Mouse (Mus musculus) stomach, embryonic 16.5 days (tissue): ENCODE measurements at regions not wholly inside any gene's neighbourhood (a gene's known extent, or its start where the extent isn't known, plus 50 kb on each side); places are given as distances from the start of the nearest gene placed in this dataset.

Experiments used
- ATAC-seq: fragments of 200-750 bp; cut with Nextera tagmentation; 2 replicates; pipeline ENCODE4 v1.8.0; 2017; ENCODE audit warnings: moderate number of reproducible peaks, moderate TSS enrichment; ENCODE audit not compliant: insufficient read depth, low FRiP score
- H3K27ac ChIP-seq: fragments of 300-500 bp; sonication (generic); 2 replicates; pipeline ENCODE4 v1.5.1; 2014; ENCODE audit warnings: low read length
- H3K27me3 ChIP-seq: fragments of 300-500 bp; sonication (generic); 2 replicates; pipeline ENCODE4 v1.6.1; 2014; ENCODE audit warnings: low read length, control low read depth, mixed read lengths; ENCODE audit not compliant: control insufficient read depth, insufficient read depth
- H3K36me3 ChIP-seq: fragments of 300-500 bp; sonication (generic); 2 replicates; pipeline ENCODE4 v1.6.1; 2014; ENCODE audit warnings: low read length; ENCODE audit not compliant: control insufficient read depth, insufficient read depth
- H3K4me1 ChIP-seq: fragments of 300-500 bp; sonication (generic); 2 replicates; pipeline ENCODE4 v1.6.1; 2014; ENCODE audit warnings: low read length, control low read depth, mixed read lengths; ENCODE audit not compliant: control insufficient read depth, insufficient read depth
- H3K4me2 ChIP-seq: fragments of 300-500 bp; sonication (generic); 2 replicates; pipeline ENCODE4 v1.6.1; 2014; ENCODE audit warnings: low read depth, low read length, mixed read lengths
- H3K4me3 ChIP-seq: fragments of 300-500 bp; sonication (generic); replicated peaks from 2 replicates; pipeline ENCODE4 v1.5.1; 2014; ENCODE audit warnings: mild to moderate bottlenecking, low read length
- H3K9ac ChIP-seq: fragments of 300-500 bp; sonication (generic); 2 replicates; pipeline ENCODE4 v1.6.1; 2014; ENCODE audit warnings: low read length
- H3K9me3 ChIP-seq: fragments of 300-500 bp; sonication (generic); replicated peaks from 2 replicates; pipeline ENCODE4 v1.6.1; 2016; ENCODE audit warnings: low read length, control low read depth; ENCODE audit not compliant: control insufficient read depth
- WGBS: fragments of 180-500 bp; shearing (Covaris S2); extraction: QIAGEN DNeasy Blood & Tissue Kit; methylation state at CpG from one replicate; pipeline ENCODE4 v1.1.7; 2014; 5-methylcytosine and 5-hydroxymethylcytosine counted together

GRCm38 (mm10) chr2:18586925-18587724 is 85.1 kb upstream of the Commd3 start:
- H3K4me1 ChIP-seq, result no peaks in the 10 kb centered on the region
- peak overlapping the region; percentile 63 for H3K4me2 ChIP-seq
- peak; percentile 76; the same call in 1 of the 2 replicates for ATAC-seq
- H3K9ac ChIP-seq, result peak overlapping the region; percentile 72
- H3K4me3 ChIP-seq, result peak overlapping the region; percentile 72
- H3K27ac ChIP-seq, result peak overlapping the region; percentile 84
- H3K36me3 ChIP-seq, result no peaks in the 10 kb centered on the region
- WGBS, result under 1% methylated on average over 31 of the region's 31 CpGs
- no peaks in the 10 kb centered on the region for H3K9me3 ChIP-seq
- no peaks in the 10 kb centered on the region for H3K27me3 ChIP-seq

- Histone ChIP-seq H3K4me3 (no peak overlapping the region), H3K4me2 (no peak overlapping the region), H3K9me3 (no peaks in the 10 kb centered on the region), H3K27ac (no peak overlapping the region), H3K27me3 (no peaks in the 10 kb centered on the region), H3K9ac (no peak overlapping the region), H3K36me3 (no peaks in the 10 kb centered on the region), H3K4me1 (no peaks in the 10 kb centered on the region)
- 56% methylated on average over 9 of the region's 9 CpGs for WGBS
- ATAC-seq, result no peak
Observed at GRCm38 (mm10) chr2:18585564-18586336, 86.4 kb upstream of the Commd3 start.

- H3K4me2 ChIP-seq, result no peak overlapping the region
- no peak for ATAC-seq
- H3K4me3 ChIP-seq, result no peak overlapping the region
- no peak overlapping the region for H3K9ac ChIP-seq
- H3K27ac ChIP-seq, result no peak overlapping the region
- WGBS, result 31% methylated on average over 4 of the region's 4 CpGs
- no peaks in the 10 kb centered on the region for H3K4me1 ChIP-seq
- no peaks in the 10 kb centered on the region for H3K36me3 ChIP-seq
- H3K27me3 ChIP-seq, result no peaks in the 10 kb centered on the region
- no peaks in the 10 kb centered on the region for H3K9me3 ChIP-seq
Observed at GRCm38 (mm10) chr2:18558133-18558532, 114.1 kb upstream of the Commd3 start.

GRCm38 (mm10) chr2:18547964-18548643 is 124.1 kb upstream of the Commd3 start:
- no peak overlapping the region for H3K9ac ChIP-seq
- H3K27me3 ChIP-seq, result no peaks in the 10 kb centered on the region
- H3K27ac ChIP-seq, result no peak overlapping the region
- no peaks in the 10 kb centered on the region for H3K4me1 ChIP-seq
- H3K4me3 ChIP-seq, result no peak overlapping the region
- ATAC-seq, result no peak
- WGBS, result 64% methylated on average over 5 of the region's 5 CpGs
- no peak overlapping the region for H3K4me2 ChIP-seq
- no peaks in the 10 kb centered on the region for H3K9me3 ChIP-seq
- no peaks in the 10 kb centered on the region for H3K36me3 ChIP-seq

GRCm38 (mm10) chr2:18524387-18524786 is 131.8 kb upstream of the Dnajc1 start:
- Histone ChIP-seq H3K27ac (no peak overlapping the region), H3K4me1 (no peaks in the 10 kb centered on the region), H3K27me3 (no peaks in the 10 kb centered on the region), H3K36me3 (no peaks in the 10 kb centered on the region), H3K4me2 (no peak overlapping the region), H3K9ac (no peak overlapping the region), H3K9me3 (no peaks in the 10 kb centered on the region), H3K4me3 (no peak overlapping the region)
- WGBS, result 76% methylated on average over 7 of the region's 7 CpGs
- ATAC-seq, result no peak

GRCm38 (mm10) chr2:18523911-18524310 is 131.3 kb upstream of the Dnajc1 start:
- H3K27me3 ChIP-seq, result no peaks in the 10 kb centered on the region
- 71% methylated on average over 3 of the region's 3 CpGs for WGBS
- H3K36me3 ChIP-seq, result no peaks in the 10 kb centered on the region
- H3K4me2 ChIP-seq, result no peak overlapping the region
- H3K4me3 ChIP-seq, result no peak overlapping the region
- H3K9me3 ChIP-seq, result no peaks in the 10 kb centered on the region
- ATAC-seq, result no peak
- no peak overlapping the region for H3K27ac ChIP-seq
- no peaks in the 10 kb centered on the region for H3K4me1 ChIP-seq
- H3K9ac ChIP-seq, result no peak overlapping the region

- ATAC-seq, result no peak
- no peak overlapping the region for H3K27ac ChIP-seq
- H3K4me3 ChIP-seq, result no peak overlapping the region
- H3K27me3 ChIP-seq, result no peaks in the 10 kb centered on the region
- no peaks in the 10 kb centered on the region for H3K36me3 ChIP-seq
- no peak overlapping the region for H3K4me2 ChIP-seq
- H3K9ac ChIP-seq, result no peak overlapping the region
- no peaks in the 10 kb centered on the region for H3K4me1 ChIP-seq
- H3K9me3 ChIP-seq, result no peaks in the 10 kb centered on the region
Observed at GRCm38 (mm10) chr2:18513435-18513834, 120.8 kb upstream of the Dnajc1 start.

GRCm38 (mm10) chr2:18509317-18509716 is 116.7 kb upstream of the Dnajc1 start:
- Histone ChIP-seq H3K36me3 (no peaks in the 10 kb centered on the region), H3K4me1 (no peaks in the 10 kb centered on the region), H3K27me3 (no peaks in the 10 kb centered on the region), H3K4me2 (no peak overlapping the region), H3K9ac (no peak overlapping the region), H3K9me3 (no peaks in the 10 kb centered on the region), H3K27ac (no peak overlapping the region), H3K4me3 (no peak overlapping the region)
- no peak for ATAC-seq
- WGBS, result 94% methylated on average over 1 of the region's 1 CpGs

GRCm38 (mm10) chr2:18473361-18473771 is 80.7 kb upstream of the Dnajc1 start:
- no peak overlapping the region; the same call in 1 of the 2 replicates for H3K27ac ChIP-seq
- 21% methylated on average over 3 of the region's 3 CpGs for WGBS
- peak; percentile 75; the same call in 1 of the 2 replicates for ATAC-seq

More at GRCm38 (mm10) chr2:18473361-18473771, 80.7 kb upstream of the Dnajc1 start:
- no peaks in the 10 kb centered on the region for H3K27me3 ChIP-seq
- H3K4me3 ChIP-seq, result no peak overlapping the region
- H3K36me3 ChIP-seq, result no peaks in the 10 kb centered on the region
- no peak overlapping the region for H3K4me2 ChIP-seq
- H3K9ac ChIP-seq, result no peak overlapping the region
- H3K4me1 ChIP-seq, result no peaks in the 10 kb centered on the region
- H3K9me3 ChIP-seq, result no peaks in the 10 kb centered on the region
